ENCODE assay signal across 9 mouse cellular contexts in the genomic region with DNA sequence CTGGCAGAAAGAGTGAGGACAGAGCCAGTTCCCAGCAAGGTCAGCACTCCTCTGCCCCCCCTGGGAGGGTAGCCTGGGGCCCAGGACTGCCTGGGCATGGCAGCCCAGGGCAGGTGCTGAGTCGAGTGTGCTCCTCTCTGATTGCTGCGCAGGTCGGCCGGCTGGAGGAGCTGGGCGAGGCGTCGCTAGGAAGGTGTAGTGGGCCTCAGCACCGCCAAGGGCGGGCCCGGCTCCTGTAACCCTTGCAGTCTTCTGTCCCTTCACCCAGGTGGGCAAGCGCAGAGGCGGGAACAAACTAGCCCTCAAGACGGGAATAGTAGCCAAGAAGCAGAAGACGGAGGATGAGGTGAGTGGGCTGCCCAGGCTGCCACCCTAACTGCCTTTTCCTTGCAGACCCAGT. TPM values are rescaled to one million over a fixed set of nuclear protein-coding genes. Genes with fewer than 3 reads are reported as not detected.
A peak's percentile ranks its signal among the peaks of the same experiment; 100 is the strongest.
DNase-seq lines count a peak whose midpoint lies in the region; ATAC-seq and TF ChIP-seq lines count a peak whose summit lies in the region.
"Had no signal": no experiment of that assay in that cellular context is flagged by ENCODE, and none has a peak within 500 bp of the region (broad histone marks: within the 10 kb centered on the region; RNA-seq: fewer than 3 reads in every experiment).

No protein-coding gene starts in this region.

- DNase-seq in kidney, adult 18-20 months = no peak
- no peak for DNase-seq in thymus, postnatal 25 days
- DNase-seq in thymus, postnatal 0 days (ENCODE audit: low spot score) = no peak
- DNase-seq in cerebellum, adult 18-20 months = no peak
- DNase-seq: left cerebral cortex, postnatal 4 days had no signal

- TF ChIP-seq POLR2A in embryonic fibroblast, embryonic 13.5 days (IDR thresholded peaks at IDR 0.05; ENCODE audit: low read depth, low read length) = no peak

- 84% methylated on average over 14 of the region's 14 CpGs for WGBS in kidney, embryonic 16.5 days
- 92% methylated on average over 14 of the region's 14 CpGs for WGBS in hindbrain, embryonic 15.5 days
- WGBS in midbrain, embryonic 16.5 days = 92% methylated on average over 14 of the region's 14 CpGs

- peak overlapping the region; percentile 45; the same call in 1 of the 2 replicates for H3K9ac ChIP-seq in kidney, embryonic 16.5 days (replicated peaks; ENCODE audit: low read length)
- H3K9ac ChIP-seq in hindbrain, embryonic 15.5 days = no peak overlapping the region
- H3K9ac ChIP-seq in midbrain, embryonic 16.5 days (ENCODE audit: low read depth, low read length) = peak overlapping the region; percentile 99; the same call in 1 of the 2 replicates

- ATAC-seq in kidney, embryonic 16.5 days (ENCODE audit: low FRiP score, low TSS enrichment) = no peak
- ATAC-seq in hindbrain, embryonic 15.5 days (ENCODE audit: low FRiP score, low read depth) = no peak
- ATAC-seq in midbrain, embryonic 16.5 days = no peak

- H3K27me3 ChIP-seq in kidney, embryonic 16.5 days (ENCODE audit: insufficient read depth, low read length) = no peaks in the 10 kb centered on the region
- no peaks in the 10 kb centered on the region for H3K27me3 ChIP-seq in hindbrain, embryonic 15.5 days
- H3K27me3 ChIP-seq in midbrain, embryonic 16.5 days (ENCODE audit: control insufficient read depth, insufficient read depth, low read depth, low read length) = no peaks in the 10 kb centered on the region

- peaks cover 36% of the 10 kb centered on the region for H3K36me3 ChIP-seq in kidney, embryonic 16.5 days (ENCODE audit: insufficient read depth, low read length)
- peaks cover 35% of the 10 kb centered on the region for H3K36me3 ChIP-seq in hindbrain, embryonic 15.5 days
- H3K36me3 ChIP-seq in midbrain, embryonic 16.5 days (ENCODE audit: control insufficient read depth, insufficient read depth, low read length) = peaks cover 18% of the 10 kb centered on the region

- H3K9me3 ChIP-seq in kidney, embryonic 16.5 days (ENCODE audit: low read length) = no peaks in the 10 kb centered on the region
- H3K9me3 ChIP-seq in hindbrain, embryonic 15.5 days = no peaks in the 10 kb centered on the region
- H3K9me3 ChIP-seq in midbrain, embryonic 16.5 days (replicated peaks; ENCODE audit: control insufficient read depth, low read length, poor library complexity, severe bottlenecking) = no peaks in the 10 kb centered on the region

- H3K4me2 ChIP-seq in kidney, embryonic 16.5 days (replicated peaks; ENCODE audit: low read depth, low read length) = 0 out of 2 replicates have a peak overlapping the region, but pooled peaks have one; percentile 83
- H3K4me2 ChIP-seq in hindbrain, embryonic 15.5 days = peak overlapping the region; percentile 90; the same call in 1 of the 2 replicates
- peak overlapping the region; percentile 6; the same call in 1 of the 2 replicates for H3K4me2 ChIP-seq in midbrain, embryonic 16.5 days (ENCODE audit: low read length)

- H3K4me1 ChIP-seq in kidney, embryonic 16.5 days (ENCODE audit: insufficient read depth, low read length) = peaks cover 34% of the 10 kb centered on the region
- H3K4me1 ChIP-seq in embryonic fibroblast, embryonic 13.5 days (ENCODE audit: control insufficient read depth, insufficient read depth, low read length) = peaks cover 12% of the 10 kb centered on the region
- peaks cover 34% of the 10 kb centered on the region for H3K4me1 ChIP-seq in hindbrain, embryonic 15.5 days (replicated peaks)
- H3K4me1 ChIP-seq in midbrain, embryonic 16.5 days (ENCODE audit: control insufficient read depth, insufficient read depth, low read length) = peaks cover 33% of the 10 kb centered on the region

- no peak overlapping the region for H3K27ac ChIP-seq in kidney, embryonic 16.5 days (ENCODE audit: low read length)
- H3K27ac ChIP-seq in embryonic fibroblast, embryonic 13.5 days (ENCODE audit: insufficient read depth, low read length) = no peak overlapping the region
- H3K27ac ChIP-seq in hindbrain, embryonic 15.5 days (replicated peaks) = no peak overlapping the region
- H3K27ac ChIP-seq in midbrain, embryonic 16.5 days (ENCODE audit: low read length) = no peak overlapping the region

- peak overlapping the region; percentile 8; the same call in 1 of the 2 replicates for H3K4me3 ChIP-seq in kidney, embryonic 16.5 days (ENCODE audit: low read length)
- peak overlapping the region; percentile 94; the same call in 1 of the 2 replicates for H3K4me3 ChIP-seq in embryonic fibroblast, embryonic 13.5 days (ENCODE audit: insufficient read depth, low read length)
- peak overlapping the region; percentile 98; the same call in 1 of the 2 replicates for H3K4me3 ChIP-seq in hindbrain, embryonic 15.5 days
- no peak overlapping the region for H3K4me3 ChIP-seq in midbrain, embryonic 16.5 days (ENCODE audit: low read depth, low read length)

- TF ChIP-seq CTCF in embryonic fibroblast, embryonic 13.5 days (IDR thresholded peaks at IDR 0.05; ENCODE audit: borderline replicate concordance, insufficient read depth, low read length) = no peak

RNA-seq across cellular contexts. Expression of a gene that starts 2.6 kb away (rescaled TPM):
- polyA plus RNA-seq in kidney, embryonic 16.5 days (2015; fragmentation: Nextera tagmentation; extraction: Ambion mirVana) = 93.3 and 104 TPM in 2 replicates
- 108 and 117 TPM in 2 replicates for polyA plus RNA-seq in embryonic fibroblast, embryonic 13.5 days (2011; ENCODE audit: insufficient read length, low read depth, missing spikeins)
- polyA plus RNA-seq in hindbrain, embryonic 15.5 days (2015; fragmentation: Nextera tagmentation; extraction: Ambion mirVana) = 123 and 132 TPM in 2 replicates
- polyA plus RNA-seq in midbrain, embryonic 16.5 days (2015; fragmentation: Nextera tagmentation; extraction: Ambion mirVana) = 114 and 120 TPM in 2 replicates
- 172 and 191 TPM in 2 replicates for polyA plus RNA-seq in thymus, postnatal 0 days (2015; fragmentation: Nextera tagmentation; extraction: Ambion mirVana)

RNA-seq across cellular contexts. Expression of a gene that starts 4.2 kb away (rescaled TPM):
- polyA plus RNA-seq in kidney, embryonic 16.5 days (2015; fragmentation: Nextera tagmentation; extraction: Ambion mirVana) = 150 and 154 TPM in 2 replicates
- polyA plus RNA-seq in embryonic fibroblast, embryonic 13.5 days (2011; ENCODE audit: insufficient read length, low read depth, missing spikeins) = 71.1 and 73.2 TPM in 2 replicates
- polyA plus RNA-seq in hindbrain, embryonic 15.5 days (2015; fragmentation: Nextera tagmentation; extraction: Ambion mirVana) = 148 and 159 TPM in 2 replicates
- polyA plus RNA-seq in midbrain, embryonic 16.5 days (2015; fragmentation: Nextera tagmentation; extraction: Ambion mirVana) = 148 and 149 TPM in 2 replicates
- polyA plus RNA-seq in thymus, postnatal 0 days (2015; fragmentation: Nextera tagmentation; extraction: Ambion mirVana) = 90.7 and 95.8 TPM in 2 replicates

RNA-seq across cellular contexts. Expression of a gene that starts 7.4 kb away (rescaled TPM):
- polyA plus RNA-seq in kidney, embryonic 16.5 days (2015; fragmentation: Nextera tagmentation; extraction: Ambion mirVana) = 27.5 and 28.4 TPM in 2 replicates
- 106 and 120 TPM in 2 replicates for polyA plus RNA-seq in embryonic fibroblast, embryonic 13.5 days (2011; ENCODE audit: insufficient read length, low read depth, missing spikeins)
- 56.8 and 63.7 TPM in 2 replicates for polyA plus RNA-seq in hindbrain, embryonic 15.5 days (2015; fragmentation: Nextera tagmentation; extraction: Ambion mirVana)
- polyA plus RNA-seq in midbrain, embryonic 16.5 days (2015; fragmentation: Nextera tagmentation; extraction: Ambion mirVana) = 65.1 and 73.5 TPM in 2 replicates
- polyA plus RNA-seq in thymus, postnatal 0 days (2015; fragmentation: Nextera tagmentation; extraction: Ambion mirVana) = 27.4 and 29.0 TPM in 2 replicates

RNA-seq across cellular contexts. Expression of a gene that starts 14.9 kb away (rescaled TPM):
- polyA plus RNA-seq in kidney, embryonic 16.5 days (2015; fragmentation: Nextera tagmentation; extraction: Ambion mirVana) = not detected in 2 replicates
- polyA plus RNA-seq in embryonic fibroblast, embryonic 13.5 days (2011; ENCODE audit: insufficient read length, low read depth, missing spikeins) = not detected in 2 replicates
- polyA plus RNA-seq in hindbrain, embryonic 15.5 days (2015; fragmentation: Nextera tagmentation; extraction: Ambion mirVana) = 0.08 TPM in 1 of 2 replicates, not detected in the other
- not detected in 2 replicates for polyA plus RNA-seq in midbrain, embryonic 16.5 days (2015; fragmentation: Nextera tagmentation; extraction: Ambion mirVana)
- polyA plus RNA-seq in thymus, postnatal 0 days (2015; fragmentation: Nextera tagmentation; extraction: Ambion mirVana) = 0.12 TPM in 1 of 2 replicates, not detected in the other

RNA-seq across cellular contexts. Expression of a gene that starts 30.6 kb away (rescaled TPM):
- polyA plus RNA-seq in kidney, embryonic 16.5 days (2015; fragmentation: Nextera tagmentation; extraction: Ambion mirVana) = 34.6 and 37.3 TPM in 2 replicates
- 28.8 TPM in 2 replicates for polyA plus RNA-seq in embryonic fibroblast, embryonic 13.5 days (2011; ENCODE audit: insufficient read length, low read depth, missing spikeins)
- 72.0 and 76.1 TPM in 2 replicates for polyA plus RNA-seq in hindbrain, embryonic 15.5 days (2015; fragmentation: Nextera tagmentation; extraction: Ambion mirVana)
- 79.5 and 93.5 TPM in 2 replicates for polyA plus RNA-seq in midbrain, embryonic 16.5 days (2015; fragmentation: Nextera tagmentation; extraction: Ambion mirVana)
- 15.0 and 18.0 TPM in 2 replicates for polyA plus RNA-seq in thymus, postnatal 0 days (2015; fragmentation: Nextera tagmentation; extraction: Ambion mirVana)

Comparison
In these comparisons a context has a peak if more than half of its experiments do, and no peak if none do; other contexts are left out.
1. H3K4me2 ChIP-seq: peak in every context shown above with its lines; median percentile 90 in hindbrain, embryonic 15.5 days; 83 in kidney, embryonic 16.5 days; 6 in midbrain, embryonic 16.5 days.